1 mouse cellular context compared by ENCODE assay signal in the genomic region with DNA sequence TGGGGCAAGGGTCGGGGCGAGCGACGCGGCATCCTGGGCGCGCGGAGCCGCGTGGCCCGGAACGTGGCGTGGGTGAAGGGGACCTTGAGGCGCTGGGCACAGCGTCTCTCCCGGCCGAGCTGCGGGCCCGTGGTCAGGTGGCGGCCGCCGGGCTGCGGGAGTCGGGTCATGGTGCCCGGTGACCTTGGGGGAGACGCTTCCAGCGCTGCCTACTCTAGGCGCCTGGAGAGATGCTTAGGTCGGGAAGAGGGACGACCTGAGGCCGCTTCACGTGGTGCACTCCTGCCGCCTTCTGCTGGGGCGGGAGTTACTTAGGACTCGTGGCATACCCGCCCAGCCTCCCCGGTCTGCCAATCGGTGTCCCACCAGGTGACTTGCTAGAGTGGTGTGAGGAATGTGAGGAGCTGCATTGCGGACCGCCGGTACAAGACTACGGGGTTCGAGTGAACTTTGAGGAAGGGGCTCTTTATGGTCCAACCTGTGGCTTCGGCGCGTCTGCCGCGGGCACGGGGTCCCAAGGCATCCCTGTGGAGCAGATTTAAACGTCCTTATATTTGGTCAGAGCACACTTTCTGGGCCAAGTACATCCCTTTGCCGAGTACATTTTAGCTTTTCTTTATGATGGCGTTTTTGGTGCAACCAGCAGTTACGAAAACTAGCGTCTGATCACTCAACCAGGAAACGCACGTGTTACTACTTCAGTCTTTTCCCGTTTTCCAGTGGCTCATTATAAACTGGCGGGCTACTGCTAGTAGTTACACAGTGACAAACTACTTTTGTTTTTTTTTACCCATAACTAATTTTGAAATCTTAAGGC.
A peak's percentile ranks its signal among the peaks of the same experiment; 100 is the strongest.
TF ChIP-seq lines count a peak whose summit lies in the region.

No protein-coding gene starts in this region.

TF ChIP-seq in CH12.LX, 34 proteins besides CTCF, POLR2A, EP300 and RAD21 (continued from another document):
- TF ChIP-seq JUN (IDR thresholded peaks at IDR 0.05; ENCODE audit: insufficient read depth, low read depth, low read length): no peak
- no peak for TF ChIP-seq PAX5 (IDR thresholded peaks at IDR 0.05; ENCODE audit: low read length)
- TF ChIP-seq HCFC1 (IDR thresholded peaks at IDR 0.05; ENCODE audit: low read depth, low read length): no peak
- peak; percentile 52 for TF ChIP-seq SIN3A (IDR thresholded peaks at IDR 0.05; ENCODE audit: low read length)
- TF ChIP-seq E2F4 (IDR thresholded peaks at IDR 0.05; ENCODE audit: insufficient replicate concordance, low read depth, low read length): no peak
- TF ChIP-seq IRF4 (IDR thresholded peaks at IDR 0.05; ENCODE audit: low read depth, low read length): no peak
- no peak for TF ChIP-seq MAZ (IDR thresholded peaks at IDR 0.05; ENCODE audit: low read depth, low read length)
- peak; percentile 95 for TF ChIP-seq MXI1 (IDR thresholded peaks at IDR 0.05; ENCODE audit: low read depth, low read length)
- TF ChIP-seq RCOR1 (conservative IDR thresholded peaks at IDR 0.05; ENCODE audit: low read depth, low read length): no peak
- TF ChIP-seq TBP (conservative IDR thresholded peaks at IDR 0.05; ENCODE audit: low read depth, low read length): no peak
- TF ChIP-seq MAFK (IDR thresholded peaks at IDR 0.05; ENCODE audit: insufficient replicate concordance, low read length): no peak
- TF ChIP-seq SMC3 (IDR thresholded peaks at IDR 0.05; ENCODE audit: low read depth, low read length): no peak
- TF ChIP-seq CHD2 (IDR thresholded peaks at IDR 0.05; ENCODE audit: low read length): no peak
- peak; percentile 65 for TF ChIP-seq BHLHE40 (IDR thresholded peaks at IDR 0.05; ENCODE audit: low read depth, low read length)
- peak; percentile 93 for TF ChIP-seq MAX (IDR thresholded peaks at IDR 0.05; ENCODE audit: low read length)
- no peak for TF ChIP-seq MEF2A (IDR thresholded peaks at IDR 0.05; ENCODE audit: borderline replicate concordance, low read depth, low read length)
- no peak for TF ChIP-seq JUND (conservative IDR thresholded peaks at IDR 0.05; ENCODE audit: low read depth, low read length)
- TF ChIP-seq GABPA (IDR thresholded peaks at IDR 0.05; ENCODE audit: insufficient replicate concordance, low read depth, low read length): no peak
- TF ChIP-seq USF1 (IDR thresholded peaks at IDR 0.05; ENCODE audit: low read depth, low read length): peak; percentile 27
- no peak for TF ChIP-seq KAT2A (IDR thresholded peaks at IDR 0.05; ENCODE audit: insufficient replicate concordance, low read length)
- no peak for TF ChIP-seq ZKSCAN1 (IDR thresholded peaks at IDR 0.05; ENCODE audit: borderline replicate concordance, low read depth, low read length)
- TF ChIP-seq UBTF (IDR thresholded peaks at IDR 0.05; ENCODE audit: low read depth, low read length): peak; percentile 47; the same call in 1 of the 2 replicates
- TF ChIP-seq ZMIZ1 (IDR thresholded peaks at IDR 0.05; ENCODE audit: low read depth, low read length): no peak
- TF ChIP-seq TCF12 (IDR thresholded peaks at IDR 0.05; ENCODE audit: low read depth, low read length): no peak
